Mouse (Mus musculus): ENCODE data around the gene Cwf19l1. TPM values are rescaled to one million over a fixed set of nuclear protein-coding genes. Genes with fewer than 3 reads are reported as not detected.

Gene Cwf19l1
- polyA plus RNA-seq, 1 experiment from 2014 or later: 31.1 TPM

DNA sequence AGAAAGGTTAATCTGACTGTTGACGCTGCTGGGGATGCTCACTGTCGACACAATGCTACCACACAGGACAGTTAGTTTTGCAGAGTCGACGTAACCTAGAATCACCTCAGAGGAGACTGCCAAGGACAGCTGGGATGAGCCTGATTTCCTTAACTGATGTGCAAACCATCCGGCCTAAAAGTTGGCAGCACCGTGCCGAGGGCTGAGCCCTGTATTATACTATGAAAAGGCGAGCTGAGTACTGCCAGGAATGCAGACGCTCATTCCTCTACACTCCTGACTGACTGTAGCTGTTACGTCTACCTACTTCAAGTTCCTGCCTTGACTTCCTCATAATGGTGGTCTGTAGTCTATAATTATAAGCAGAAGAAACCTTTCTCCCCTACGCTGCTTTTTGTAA lies 60.7 kb downstream of the Cwf19l1 start:
- H3K4me3 ChIP-seq (ENCODE audit: low read depth, low read length): no peak overlapping the region
- H3K4me2 ChIP-seq (ENCODE audit: low read length): no peak overlapping the region
- no peaks in the 10 kb centered on the region for H3K27me3 ChIP-seq (ENCODE audit: control insufficient read depth, insufficient read depth, low read depth, low read length)
- H3K4me1 ChIP-seq (ENCODE audit: control insufficient read depth, insufficient read depth, low read length): no peaks in the 10 kb centered on the region
- ATAC-seq: no peak
- WGBS: 89% methylated on average over 11 of the region's 11 CpGs
- no peak overlapping the region for H3K9ac ChIP-seq (ENCODE audit: low read depth, low read length)
- no peak overlapping the region for H3K27ac ChIP-seq (ENCODE audit: low read length)
- H3K9me3 ChIP-seq (replicated peaks; ENCODE audit: control insufficient read depth, low read length, poor library complexity, severe bottlenecking): no peaks in the 10 kb centered on the region
- H3K36me3 ChIP-seq (ENCODE audit: control insufficient read depth, insufficient read depth, low read length): peaks cover 12% of the 10 kb centered on the region

GRCm38 (mm10) chr19:44071166-44071565 lies 64.5 kb downstream of the Cwf19l1 start:
- Histone ChIP-seq H3K9me3 (replicated peaks; ENCODE audit: control insufficient read depth, low read length, poor library complexity, severe bottlenecking) (no peaks in the 10 kb centered on the region), H3K4me3 (ENCODE audit: low read depth, low read length) (no peak overlapping the region), H3K36me3 (ENCODE audit: control insufficient read depth, insufficient read depth, low read length) (peaks cover 5% of the 10 kb centered on the region), H3K4me1 (ENCODE audit: control insufficient read depth, insufficient read depth, low read length) (peaks cover 15% of the 10 kb centered on the region), H3K9ac (ENCODE audit: low read depth, low read length) (no peak overlapping the region), H3K4me2 (ENCODE audit: low read length) (no peak overlapping the region), H3K27me3 (ENCODE audit: control insufficient read depth, insufficient read depth, low read depth, low read length) (no peaks in the 10 kb centered on the region), H3K27ac (ENCODE audit: low read length) (no peak overlapping the region)
- 69% methylated on average over 5 of the region's 5 CpGs for WGBS
- ATAC-seq: no peak

DNA sequence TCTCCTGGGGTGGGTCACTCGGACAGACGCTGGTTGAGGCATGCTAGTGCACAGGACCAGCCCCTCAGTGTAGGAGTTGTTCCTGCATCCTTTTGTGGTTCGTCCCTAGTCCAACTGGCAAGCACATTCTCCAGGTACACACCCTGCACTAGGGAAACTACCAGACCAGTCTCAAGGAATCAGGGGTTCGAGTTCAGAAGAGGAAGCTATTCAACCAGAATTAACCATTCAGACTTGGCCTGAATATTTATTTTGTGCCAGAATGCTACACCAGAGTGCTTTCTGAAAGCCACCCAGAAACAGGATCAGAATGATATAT lies 65.8 kb downstream of the Cwf19l1 start:
- peak overlapping the region; percentile 86 for H3K4me3 ChIP-seq (ENCODE audit: low read depth, low read length)
- H3K27ac ChIP-seq (ENCODE audit: low read length): peak overlapping the region; percentile 81
- peaks cover 15% of the 10 kb centered on the region for H3K4me1 ChIP-seq (ENCODE audit: control insufficient read depth, insufficient read depth, low read length)
- peak overlapping the region; percentile 87 for H3K4me2 ChIP-seq (ENCODE audit: low read length)
- H3K9me3 ChIP-seq (replicated peaks; ENCODE audit: control insufficient read depth, low read length, poor library complexity, severe bottlenecking): no peaks in the 10 kb centered on the region
- peaks cover 2% of the 10 kb centered on the region for H3K36me3 ChIP-seq (ENCODE audit: control insufficient read depth, insufficient read depth, low read length)
- peak overlapping the region; percentile 86 for H3K9ac ChIP-seq (ENCODE audit: low read depth, low read length)
- H3K27me3 ChIP-seq (ENCODE audit: control insufficient read depth, insufficient read depth, low read depth, low read length): no peaks in the 10 kb centered on the region
- no peak for ATAC-seq
- WGBS: 9% methylated on average over 4 of the region's 4 CpGs

DNA sequence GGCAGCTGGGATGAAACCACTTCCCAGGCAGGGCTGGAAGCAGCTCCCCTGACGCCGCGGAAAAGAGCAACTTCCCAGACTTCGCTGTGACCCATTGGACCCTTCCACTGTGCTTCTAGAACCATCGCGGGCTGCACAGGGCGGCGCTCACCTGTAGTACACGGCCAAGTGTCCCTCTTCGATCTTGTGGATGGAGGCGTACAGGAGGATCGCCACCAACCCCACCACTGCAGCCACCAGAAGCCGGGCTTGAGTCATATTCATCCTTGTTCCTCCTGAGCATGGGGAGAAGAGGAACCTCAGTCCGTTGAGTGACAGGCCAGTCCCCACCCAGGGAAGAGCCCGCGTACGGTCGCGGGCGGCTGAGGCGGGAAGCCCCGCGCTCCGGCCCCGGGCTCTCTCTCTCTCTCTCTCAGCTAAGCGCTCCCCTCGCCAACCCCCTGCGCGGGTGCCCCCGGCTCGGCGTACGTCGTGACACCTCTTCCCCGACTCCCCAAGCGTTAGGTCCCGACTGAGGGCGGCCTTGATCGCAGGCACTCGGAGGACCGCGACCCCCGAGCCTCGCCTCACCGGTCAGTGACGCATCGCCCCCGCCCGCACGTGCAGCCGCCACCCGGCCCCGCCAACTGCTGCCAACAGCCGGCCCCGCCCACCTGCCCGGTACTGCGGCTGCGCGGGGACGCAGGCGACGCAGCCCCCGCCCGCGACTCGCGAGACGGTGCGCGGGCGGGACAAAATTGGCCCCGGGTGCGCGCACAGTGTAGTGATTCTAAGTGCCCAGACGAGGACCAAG lies 66.4 kb downstream of the Cwf19l1 start, which contains the start of gene Erlin1:
TSS of gene Erlin1 (minus strand) at position 665 of the 793 bp plus-strand sequence.
- Histone ChIP-seq H3K4me1 (ENCODE audit: control insufficient read depth, insufficient read depth, low read length) (peaks cover 15% of the 10 kb centered on the region), H3K4me3 (ENCODE audit: low read depth, low read length) (peak within 1 kb of the TSS; percentile 86), H3K36me3 (ENCODE audit: control insufficient read depth, insufficient read depth, low read length) (no peaks in the 10 kb centered on the region), H3K27ac (ENCODE audit: low read length) (peak within 1 kb of the TSS; percentile 81), H3K9me3 (replicated peaks; ENCODE audit: control insufficient read depth, low read length, poor library complexity, severe bottlenecking) (no peaks in the 10 kb centered on the region), H3K27me3 (ENCODE audit: control insufficient read depth, insufficient read depth, low read depth, low read length) (no peaks in the 10 kb centered on the region), H3K9ac (ENCODE audit: low read depth, low read length) (peak within 1 kb of the TSS; percentile 86), H3K4me2 (ENCODE audit: low read length) (peak within 1 kb of the TSS; percentile 87)
- peak; percentile 96 for ATAC-seq
- WGBS: under 1% methylated on average over 73 of the region's 75 CpGs

GRCm38 (mm10) chr19:44068232-44068631 lies 67.4 kb downstream of the Cwf19l1 start:
- Histone ChIP-seq H3K4me1 (ENCODE audit: control insufficient read depth, insufficient read depth, low read length) (peaks cover 15% of the 10 kb centered on the region), H3K27me3 (ENCODE audit: control insufficient read depth, insufficient read depth, low read depth, low read length) (no peaks in the 10 kb centered on the region), H3K36me3 (ENCODE audit: control insufficient read depth, insufficient read depth, low read length) (no peaks in the 10 kb centered on the region), H3K9ac (ENCODE audit: low read depth, low read length) (no peak overlapping the region), H3K4me2 (ENCODE audit: low read length) (peak overlapping the region; percentile 87), H3K9me3 (replicated peaks; ENCODE audit: control insufficient read depth, low read length, poor library complexity, severe bottlenecking) (no peaks in the 10 kb centered on the region), H3K27ac (ENCODE audit: low read length) (no peak overlapping the region), H3K4me3 (ENCODE audit: low read depth, low read length) (peak overlapping the region; percentile 86; the same call in 1 of the 2 replicates)
- 86% methylated on average over 4 of the region's 4 CpGs for WGBS
- ATAC-seq: no peak

DNA sequence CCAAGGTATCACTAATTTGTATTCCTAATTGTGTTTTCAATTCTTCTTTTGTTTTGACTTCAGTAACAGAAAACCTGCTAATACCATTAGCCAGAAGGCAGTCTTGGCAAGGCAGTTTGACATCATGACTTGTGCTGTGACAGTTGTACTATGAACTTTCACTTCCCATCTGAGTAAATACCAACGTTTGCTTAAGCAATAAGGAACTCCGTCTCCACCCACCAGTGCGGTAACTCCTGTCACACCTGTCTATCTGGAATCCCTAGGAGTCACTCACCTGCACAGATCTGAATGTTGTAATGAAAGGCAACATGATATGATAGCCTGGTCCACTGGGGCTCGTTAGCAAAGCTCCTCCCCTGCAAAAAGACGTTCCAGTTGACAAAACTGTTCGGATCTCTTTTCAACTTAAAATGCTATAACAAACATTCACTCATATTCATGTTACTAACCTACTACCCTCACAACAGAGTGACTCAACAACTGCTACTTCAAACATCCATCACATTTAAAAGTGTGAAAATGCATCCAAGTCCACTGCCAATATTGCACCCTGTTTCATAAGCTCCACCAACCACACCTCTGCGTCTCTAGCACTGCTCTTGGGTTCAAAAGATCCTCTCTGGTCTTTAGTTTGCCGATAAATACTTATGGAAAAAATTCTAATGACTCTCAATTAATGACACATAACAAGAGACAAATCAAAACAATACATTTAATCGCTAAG lies 68.2 kb downstream of the Cwf19l1 start:
- no peaks in the 10 kb centered on the region for H3K9me3 ChIP-seq (replicated peaks; ENCODE audit: control insufficient read depth, low read length, poor library complexity, severe bottlenecking)
- WGBS: 85% methylated on average over 9 of the region's 9 CpGs
- no peaks in the 10 kb centered on the region for H3K27me3 ChIP-seq (ENCODE audit: control insufficient read depth, insufficient read depth, low read depth, low read length)
- ATAC-seq: no peak
- peaks cover 15% of the 10 kb centered on the region for H3K4me1 ChIP-seq (ENCODE audit: control insufficient read depth, insufficient read depth, low read length)
- H3K4me3 ChIP-seq (ENCODE audit: low read depth, low read length): no peak overlapping the region
- no peak overlapping the region for H3K9ac ChIP-seq (ENCODE audit: low read depth, low read length)
- H3K4me2 ChIP-seq (ENCODE audit: low read length): no peak overlapping the region
- H3K27ac ChIP-seq (ENCODE audit: low read length): no peak overlapping the region
- 0 out of 2 replicates have a peak, but pooled peaks cover 2% of the 10 kb centered on the region for H3K36me3 ChIP-seq (ENCODE audit: control insufficient read depth, insufficient read depth, low read length)

DNA sequence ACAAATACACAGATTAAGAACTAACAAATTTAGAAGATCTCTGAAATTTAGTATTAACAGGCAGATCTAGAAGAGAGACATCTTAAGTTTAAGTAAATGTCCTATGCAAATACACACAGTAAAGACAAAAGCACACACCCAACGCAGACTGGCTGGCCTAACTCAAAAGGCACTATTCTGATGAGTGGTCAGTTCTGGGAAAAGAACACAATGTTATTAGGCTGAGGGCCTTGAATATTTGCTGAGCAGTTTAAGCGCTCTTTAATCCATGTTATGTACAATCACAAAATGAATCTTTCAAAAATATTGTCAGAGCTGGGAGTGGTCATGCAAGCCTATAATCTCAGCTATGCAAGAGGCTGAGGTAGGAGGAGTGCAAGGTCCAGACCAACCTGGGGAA lies 70.9 kb downstream of the Cwf19l1 start:
- Histone ChIP-seq H3K27me3 (ENCODE audit: control insufficient read depth, insufficient read depth, low read depth, low read length) (no peaks in the 10 kb centered on the region), H3K27ac (ENCODE audit: low read length) (no peak overlapping the region), H3K4me3 (ENCODE audit: low read depth, low read length) (no peak overlapping the region), H3K9ac (ENCODE audit: low read depth, low read length) (no peak overlapping the region), H3K36me3 (ENCODE audit: control insufficient read depth, insufficient read depth, low read length) (peaks cover 12% of the 10 kb centered on the region; the same call in 1 of the 2 replicates), H3K9me3 (replicated peaks; ENCODE audit: control insufficient read depth, low read length, poor library complexity, severe bottlenecking) (no peaks in the 10 kb centered on the region), H3K4me1 (ENCODE audit: control insufficient read depth, insufficient read depth, low read length) (peaks cover 15% of the 10 kb centered on the region), H3K4me2 (ENCODE audit: low read length) (no peak overlapping the region)
- WGBS: 94% methylated on average over 2 of the region's 2 CpGs
- ATAC-seq: no peak

DNA sequence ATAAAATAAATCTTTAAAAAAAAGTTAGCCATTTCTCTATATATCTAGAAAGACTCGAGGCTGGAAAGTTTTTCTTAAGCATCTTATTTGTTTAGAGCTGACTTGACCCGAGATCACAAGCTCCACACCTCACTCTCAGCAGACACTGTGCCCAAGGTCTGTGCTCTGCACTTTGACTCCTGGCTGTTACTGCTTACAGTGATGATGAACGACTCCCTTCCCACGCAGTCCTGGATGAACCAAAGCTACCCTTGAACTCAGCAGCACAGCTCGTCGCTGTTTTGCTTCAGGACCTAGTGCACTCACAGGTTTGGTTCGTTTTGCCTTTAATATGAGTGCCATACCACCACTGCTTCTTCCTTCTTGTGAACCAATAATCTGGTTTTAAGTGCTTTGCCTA lies 71.9 kb downstream of the Cwf19l1 start:
- ATAC-seq: no peak
- Histone ChIP-seq H3K27me3 (ENCODE audit: control insufficient read depth, insufficient read depth, low read depth, low read length) (no peaks in the 10 kb centered on the region), H3K4me1 (ENCODE audit: control insufficient read depth, insufficient read depth, low read length) (peaks cover 14% of the 10 kb centered on the region), H3K9ac (ENCODE audit: low read depth, low read length) (no peak overlapping the region), H3K36me3 (ENCODE audit: control insufficient read depth, insufficient read depth, low read length) (peaks cover 15% of the 10 kb centered on the region; the same call in 1 of the 2 replicates), H3K9me3 (replicated peaks; ENCODE audit: control insufficient read depth, low read length, poor library complexity, severe bottlenecking) (no peaks in the 10 kb centered on the region), H3K4me2 (ENCODE audit: low read length) (no peak overlapping the region), H3K27ac (ENCODE audit: low read length) (no peak overlapping the region), H3K4me3 (ENCODE audit: low read depth, low read length) (no peak overlapping the region)
- WGBS: 96% methylated on average over 7 of the region's 7 CpGs

- Histone ChIP-seq H3K27me3 (ENCODE audit: control insufficient read depth, insufficient read depth, low read depth, low read length) (no peaks in the 10 kb centered on the region), H3K9ac (ENCODE audit: low read depth, low read length) (no peak overlapping the region), H3K9me3 (replicated peaks; ENCODE audit: control insufficient read depth, low read length, poor library complexity, severe bottlenecking) (no peaks in the 10 kb centered on the region), H3K36me3 (ENCODE audit: control insufficient read depth, insufficient read depth, low read length) (peaks cover 19% of the 10 kb centered on the region), H3K4me2 (ENCODE audit: low read length) (no peak overlapping the region), H3K27ac (ENCODE audit: low read length) (no peak overlapping the region), H3K4me1 (ENCODE audit: control insufficient read depth, insufficient read depth, low read length) (no peaks in the 10 kb centered on the region), H3K4me3 (ENCODE audit: low read depth, low read length) (no peak overlapping the region)
- 96% methylated on average over 3 of the region's 3 CpGs for WGBS
- ATAC-seq: no peak
Observed at GRCm38 (mm10) chr19:44060226-44060625, 75.5 kb downstream of the Cwf19l1 start.
